Mouse (Mus musculus) gastrocnemius, adult 18-20 months (tissue): ENCODE results near the gene 4930556J24Rik. TPM values are rescaled to one million over a fixed set of nuclear protein-coding genes. Genes with fewer than 3 reads are reported as not detected.
A peak's percentile ranks its signal among the peaks of the same experiment; 100 is the strongest.

Experiments
- DNase-seq: peaks from one replicate; pipeline ENCODE4 v3.0.0; 2021; ENCODE audit warnings: low spot score
- total RNA-seq, 2 experiments: library from RNA; stranded (reverse); gene quantifications; 2 replicates each; pipeline ENCODE4 v1.2.3; 2021

Gene 4930556J24Rik
- total RNA-seq, 2 experiments from 2014 or later: not detected

- DNase-seq: no peak
Observed at GRCm38 (mm10) chr11:3922115-3922514, 54.5 kb downstream of the 4930556J24Rik start.

GRCm38 (mm10) chr11:3921281-3921850 lies 55.2 kb downstream of the 4930556J24Rik start:
- peak; percentile 35 for DNase-seq

GRCm38 (mm10) chr11:3920476-3920875 lies 56.1 kb downstream of the 4930556J24Rik start:
- no peak for DNase-seq

GRCm38 (mm10) chr11:3918738-3919137 lies 57.8 kb downstream of the 4930556J24Rik start:
- DNase-seq: no peak

GRCm38 (mm10) chr11:3914109-3914840 lies 62.3 kb downstream of the 4930556J24Rik start, which contains the start of gene Slc35e4:
Gene Slc35e4, minus strand, starts transcription at chr11:3914664.
- DNase-seq: peak; percentile 80

- DNase-seq: peak; percentile 96
Observed at GRCm38 (mm10) chr11:3913316-3914108, 63.1 kb downstream of the 4930556J24Rik start.

GRCm38 (mm10) chr11:3912875-3913271 lies 63.7 kb downstream of the 4930556J24Rik start:
- DNase-seq: peak; percentile 34

GRCm38 (mm10) chr11:3912100-3912874 lies 64.3 kb downstream of the 4930556J24Rik start:
- peak; percentile 47 for DNase-seq

GRCm38 (mm10) chr11:3911440-3911839 lies 65.1 kb downstream of the 4930556J24Rik start:
- DNase-seq: peak; percentile 17

- peak; percentile 72 for DNase-seq
Observed at GRCm38 (mm10) chr11:3910513-3911310, 65.9 kb downstream of the 4930556J24Rik start.

- no peak for DNase-seq
Observed at GRCm38 (mm10) chr11:3909236-3909635, 67.3 kb downstream of the 4930556J24Rik start.

- DNase-seq: no peak
Observed at GRCm38 (mm10) chr11:3905446-3905845, 71.1 kb downstream of the 4930556J24Rik start.

GRCm38 (mm10) chr11:3904673-3905072 lies 71.9 kb downstream of the 4930556J24Rik start:
- no peak for DNase-seq

- DNase-seq: peak; percentile 75
Observed at GRCm38 (mm10) chr11:3903046-3903445, 73.5 kb downstream of the 4930556J24Rik start.

- DNase-seq: no peak
Observed at GRCm38 (mm10) chr11:3902516-3902915, 74.1 kb downstream of the 4930556J24Rik start.

- no peak for DNase-seq
Observed at GRCm38 (mm10) chr11:3900296-3900695, 76.3 kb downstream of the 4930556J24Rik start.

GRCm38 (mm10) chr11:3895933-3896332 lies 80.6 kb downstream of the 4930556J24Rik start:
- DNase-seq: no peak

GRCm38 (mm10) chr11:3895458-3895857 lies 81.1 kb downstream of the 4930556J24Rik start:
- DNase-seq: no peak

- DNase-seq: peak; percentile 91
Observed at GRCm38 (mm10) chr11:3894406-3895281, 81.9 kb downstream of the 4930556J24Rik start, which contains the start of the genes 4921536K21Rik and Dusp18. Gene 4921536K21Rik, minus strand, starts transcription at chr11:3895098. Gene Dusp18, plus strand, starts transcription at chr11:3895240.
